Mouse (Mus musculus) testis, adult 2 months (tissue): Measurements from ENCODE around the gene Ibsp.

Source experiments
- CTCF ChIP-seq: fragments of 200-500 bp; IDR thresholded peaks from 2 replicates; pipeline ENCODE4 v1.5.1; 2012; ENCODE audit warnings: low read depth, mild to moderate bottlenecking, inconsistent platforms, low read length, moderate library complexity; ENCODE audit not compliant: control insufficient read depth, insufficient read depth, insufficient replicate concordance
- POLR2A ChIP-seq: fragments of 200-500 bp; IDR thresholded peaks from 2 replicates; pipeline ENCODE4 v1.6.1; 2012; ENCODE audit warnings: low read depth, mild to moderate bottlenecking, inconsistent platforms, low read length, moderate library complexity; ENCODE audit not compliant: control insufficient read depth

GRCm38 (mm10) chr5:104328317-104328850, 29.4 kb downstream of the Ibsp start:
- TF ChIP-seq POLR2A (no peak), CTCF (no peak)
